Mouse (Mus musculus) embryo, embryonic 10 days (tissue): ENCODE data around the gene Smarcc1.

Experiments
- DNase-seq: peaks from one replicate; pipeline ENCODE4 v3.0.0-alpha.2; 2015; ENCODE audit warnings: low spot score

Smarcc1 gene

DNA sequence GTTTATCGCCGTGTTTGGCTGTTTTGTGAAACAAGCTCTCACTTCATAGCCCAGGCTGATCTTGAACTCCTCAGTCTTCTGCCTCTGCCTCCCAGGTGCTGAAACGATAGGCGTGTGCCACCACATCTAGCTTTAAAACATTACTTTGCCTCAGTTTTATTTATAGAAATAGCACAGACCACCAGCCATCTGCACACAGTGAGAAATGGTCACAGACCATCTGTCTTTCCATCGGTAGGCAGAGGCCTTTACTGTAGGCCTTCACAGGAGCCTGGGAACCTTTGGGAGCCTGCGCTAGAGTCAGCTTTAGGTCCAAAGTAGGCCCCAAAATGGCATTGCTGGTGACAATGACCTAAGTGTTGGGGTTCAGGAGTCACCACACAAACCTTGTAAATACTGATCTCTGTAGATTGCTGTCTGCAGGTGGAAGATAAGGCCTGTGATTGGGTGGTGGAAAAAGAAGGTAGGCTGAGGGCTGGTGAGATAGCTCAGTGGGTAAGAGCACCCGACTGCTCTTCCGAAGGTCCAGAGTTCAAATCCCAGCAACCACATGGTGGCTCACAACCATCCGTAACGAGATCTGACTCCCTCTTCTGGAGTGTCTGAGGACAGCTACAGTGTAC, 166.7 kb downstream of the Smarcc1 start:
- DNase-seq = no peak

DNA sequence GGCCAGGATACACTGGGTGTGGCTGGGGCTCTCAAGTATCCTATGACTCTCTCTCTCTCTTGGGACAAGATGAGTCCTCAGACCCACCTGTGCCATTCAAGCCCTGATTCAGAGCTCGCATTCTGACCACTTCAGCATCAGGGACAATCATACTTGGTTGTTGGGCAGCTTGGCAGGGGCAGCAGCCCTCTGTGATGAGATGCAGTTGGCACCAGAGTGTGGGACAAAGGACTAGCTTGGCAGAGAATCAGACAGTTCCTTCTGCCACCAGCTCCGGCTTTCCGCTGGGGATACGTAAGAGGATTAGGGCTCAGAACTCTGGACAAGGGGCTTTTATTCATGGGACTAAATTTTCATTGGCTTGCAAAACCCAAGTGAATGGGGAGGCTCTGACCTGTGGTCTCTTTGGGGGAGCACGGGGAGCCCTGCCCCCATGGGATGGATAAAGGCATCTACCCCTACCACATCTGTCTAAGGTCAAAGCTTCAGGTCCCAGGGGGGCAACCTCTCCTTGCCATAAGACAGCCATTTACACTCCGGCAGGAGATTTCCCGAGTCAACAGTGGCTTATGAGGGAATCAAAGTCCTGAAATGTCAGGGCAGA, 169.9 kb downstream of the Smarcc1 start:
- no peak for DNase-seq
